Mouse (Mus musculus): ENCODE results near the gene Sf3a2.

DNA sequence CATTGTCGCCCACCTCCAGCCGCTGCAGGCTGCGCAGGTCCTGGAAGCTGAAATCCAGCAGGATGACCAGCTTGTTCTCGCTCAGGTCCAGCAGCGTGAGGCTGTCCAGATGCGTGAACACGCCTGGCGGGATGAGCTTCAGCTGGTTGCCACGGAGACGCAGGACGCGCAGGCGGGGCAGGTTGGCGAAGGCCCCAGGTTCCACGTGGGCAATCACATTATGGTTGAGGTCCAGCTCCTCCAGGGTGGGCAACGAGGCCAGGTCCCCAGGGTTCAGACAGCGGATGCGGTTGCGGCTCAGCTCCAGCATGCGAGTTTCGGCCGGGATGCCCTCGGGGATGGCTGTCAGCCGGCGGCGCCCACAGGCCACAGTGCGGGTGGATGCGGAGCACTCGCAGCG lies 37.6 kb downstream of the Sf3a2 start:
- no peak for TF ChIP-seq CTCF (IDR thresholded peaks at IDR 0.05; ENCODE audit: control insufficient read depth, insufficient read depth, insufficient replicate concordance, low read depth, low read length)
- no peak for TF ChIP-seq POLR2A (IDR thresholded peaks at IDR 0.05; ENCODE audit: control insufficient read depth, low read depth, low read length)
